Mouse (Mus musculus) urinary bladder, postnatal 36 days (tissue): ENCODE data around the gene Zcchc2.

Experiments
- DNase-seq, 2 experiments: peaks; one replicate each; pipeline ENCODE4 v3.0.0; 2022; ENCODE audit warnings: low spot score in 2 of 2, mixed read lengths in 1 of 2

Gene Zcchc2

DNA sequence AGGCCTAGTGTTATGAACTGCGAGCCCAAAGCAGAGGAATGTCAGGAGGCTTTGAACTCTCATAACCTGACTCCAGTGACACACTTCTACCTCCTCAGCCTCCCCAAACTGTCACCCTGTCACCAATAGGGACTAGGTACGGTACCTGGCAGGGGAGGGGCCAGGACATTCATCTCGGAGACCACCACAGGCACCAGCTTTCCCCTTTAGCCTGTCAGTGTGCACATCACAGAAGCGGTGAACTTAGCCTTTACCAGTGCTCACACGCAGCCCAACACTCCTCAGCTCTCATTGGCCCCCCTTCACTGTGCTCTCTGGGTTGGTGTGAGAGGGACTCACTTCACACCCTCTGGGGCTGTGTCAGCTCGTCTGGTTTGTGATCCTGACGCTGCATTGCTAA, 44.6 kb downstream of the Zcchc2 start:
- no peak for DNase-seq

DNA sequence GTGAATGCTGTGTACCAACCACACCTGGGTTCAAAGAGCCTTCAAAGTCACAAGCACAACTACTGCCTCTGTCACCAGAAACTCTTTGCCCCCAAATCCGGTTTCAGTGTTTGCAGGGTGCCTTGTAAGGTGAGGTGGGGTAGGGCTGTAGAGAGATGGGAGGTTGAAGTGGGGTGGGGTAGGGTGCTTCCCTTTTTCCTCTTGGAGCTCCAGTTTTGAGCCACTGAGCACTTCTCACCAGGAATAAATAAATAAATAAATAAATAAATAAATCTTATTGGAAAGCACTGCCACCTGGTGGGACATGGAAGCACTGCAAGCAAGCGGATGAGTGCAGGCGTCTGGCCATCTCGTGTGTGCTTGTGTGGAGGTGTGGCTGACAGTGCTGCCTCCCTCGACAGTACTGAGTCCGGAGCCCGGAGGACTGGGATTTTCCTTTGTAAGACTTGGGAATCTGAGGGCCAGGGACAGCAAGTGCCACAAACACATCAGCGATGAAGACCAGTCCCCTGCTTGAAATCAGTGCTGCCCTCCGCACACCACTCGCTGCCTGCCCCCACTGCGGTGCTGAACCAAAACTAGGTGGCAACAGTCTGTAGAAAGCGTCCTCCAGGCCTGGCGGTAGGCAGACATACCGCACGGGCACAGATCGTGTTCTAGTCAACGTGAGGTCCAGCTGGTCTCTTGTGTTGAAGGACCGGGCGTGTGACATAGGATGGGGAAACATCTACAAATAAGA, 46.8 kb downstream of the Zcchc2 start:
- DNase-seq: peak; percentile 45 to 47

- no peak for DNase-seq
These were observed 49.1 kb downstream of the Zcchc2 start for GRCm38 (mm10) chr1:106039326-106039725.

- no peak for DNase-seq
These were observed 50.1 kb downstream of the Zcchc2 start for GRCm38 (mm10) chr1:106040271-106040670.

DNA sequence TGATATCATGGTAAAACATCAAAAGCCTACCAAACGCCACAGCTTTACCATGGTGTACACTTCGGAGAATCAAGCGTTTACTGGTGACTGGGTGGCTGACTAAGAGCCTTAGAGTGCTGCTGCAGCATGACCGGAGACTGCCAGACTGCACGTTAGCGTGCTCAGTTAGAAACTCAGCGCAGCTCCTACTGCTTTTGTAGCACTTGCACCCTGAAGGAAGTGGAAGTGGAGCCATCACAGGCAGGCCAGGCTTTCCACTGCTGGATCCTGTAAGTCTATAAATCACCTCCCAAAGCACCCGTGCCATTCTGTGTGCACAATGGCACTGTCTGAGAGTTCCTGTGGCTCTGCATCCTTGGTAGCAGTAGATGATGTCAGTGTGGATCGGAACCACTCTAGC, 52.0 kb downstream of the Zcchc2 start:
- no peak for DNase-seq

- no peak for DNase-seq
These were observed 53.0 kb downstream of the Zcchc2 start for GRCm38 (mm10) chr1:106043053-106043820.

GRCm38 (mm10) chr1:106049036-106049435, 58.8 kb downstream of the Zcchc2 start:
- DNase-seq: no peak

DNA sequence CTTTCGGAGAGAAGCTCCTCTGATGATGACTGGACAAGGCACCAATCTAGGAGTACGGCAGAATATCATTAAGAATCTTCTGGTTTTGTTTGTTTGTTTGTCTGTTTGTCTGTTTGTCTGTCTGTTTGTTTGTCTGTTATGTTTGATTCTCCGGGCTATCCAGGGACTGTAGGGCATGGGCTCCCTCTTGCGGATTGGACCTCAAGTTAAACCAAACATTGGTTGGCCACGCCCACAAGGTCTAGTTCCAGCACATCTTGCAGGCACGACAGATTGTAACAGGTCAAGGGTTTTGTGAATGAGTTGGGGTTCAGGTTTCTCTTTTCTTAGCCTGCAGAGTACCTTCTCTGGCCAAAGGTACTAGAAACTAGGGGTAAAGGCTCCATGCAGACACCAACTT, 64.8 kb downstream of the Zcchc2 start:
- no peak for DNase-seq

GRCm38 (mm10) chr1:106058355-106058754, 68.1 kb downstream of the Zcchc2 start:
- DNase-seq: no peak

DNA sequence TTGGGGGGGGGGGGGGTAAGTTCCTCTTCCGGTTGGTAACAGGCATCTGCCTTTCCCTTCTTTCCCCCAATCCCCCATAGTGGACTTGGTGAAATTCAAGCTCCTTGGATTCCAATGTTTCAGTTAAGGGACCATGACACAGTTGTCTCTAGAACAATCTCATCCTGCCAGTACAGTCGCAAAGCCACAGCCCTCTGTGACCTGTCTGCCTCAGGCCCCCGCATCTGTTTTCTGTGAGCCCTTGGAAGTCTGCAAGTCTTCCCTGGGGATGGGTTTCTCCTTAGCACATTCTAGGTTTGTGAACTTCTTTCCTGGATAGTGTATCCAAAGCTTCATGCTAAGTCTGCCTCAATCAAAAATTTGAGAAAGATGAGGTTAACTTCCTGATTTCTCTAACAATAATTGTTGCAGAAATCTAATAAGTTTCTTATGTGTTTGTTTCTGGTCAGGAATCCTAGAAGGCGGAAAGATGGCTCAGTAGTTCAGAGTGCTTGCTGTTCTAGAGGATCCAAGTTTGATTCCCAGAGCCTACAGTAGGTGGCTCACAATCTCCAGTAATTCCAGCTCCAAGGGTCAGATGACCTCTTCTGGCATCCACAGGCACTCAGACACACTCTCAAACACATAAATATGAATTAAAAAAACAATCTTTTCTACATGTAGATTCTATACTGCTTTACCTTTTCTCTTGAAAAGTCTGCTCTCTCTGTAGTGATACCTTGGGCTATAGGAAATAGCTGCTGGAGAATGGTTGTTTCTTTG, 69.5 kb downstream of the Zcchc2 start:
- DNase-seq: no peak

- no peak for DNase-seq
These were observed 71.1 kb downstream of the Zcchc2 start for GRCm38 (mm10) chr1:106061185-106061910.

GRCm38 (mm10) chr1:106062891-106063590, 72.8 kb downstream of the Zcchc2 start:
- no peak for DNase-seq

- DNase-seq: no peak
These were observed 73.5 kb downstream of the Zcchc2 start for GRCm38 (mm10) chr1:106063591-106064170.

GRCm38 (mm10) chr1:106064291-106064690, 74.1 kb downstream of the Zcchc2 start:
- DNase-seq: no peak

- DNase-seq: no peak
These were observed 74.5 kb downstream of the Zcchc2 start for GRCm38 (mm10) chr1:106064711-106065110.

DNA sequence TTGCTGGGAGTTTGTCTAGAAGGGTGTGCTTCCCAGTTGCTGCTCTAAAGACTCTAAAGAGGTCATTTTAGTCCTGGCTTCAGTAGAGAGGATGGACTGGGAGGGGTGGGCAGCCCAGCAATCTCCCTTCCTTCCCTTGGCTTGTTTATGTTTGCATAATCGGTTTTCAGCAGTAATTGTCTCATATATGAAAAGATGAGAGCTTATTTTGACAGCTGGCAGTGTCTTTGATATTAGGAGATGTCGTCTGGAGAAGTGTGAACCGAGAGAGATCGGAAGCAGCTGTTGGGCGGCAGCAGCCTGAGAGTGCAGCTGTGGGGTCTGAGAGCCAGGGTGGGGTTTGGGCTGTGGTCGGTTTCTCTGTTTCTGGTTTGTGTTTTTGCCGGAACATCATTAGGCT, 75.5 kb downstream of the Zcchc2 start:
- no peak for DNase-seq

- DNase-seq: no peak
These were observed 77.1 kb downstream of the Zcchc2 start for GRCm38 (mm10) chr1:106067306-106067705.

- no peak for DNase-seq
These were observed 79.8 kb downstream of the Zcchc2 start for GRCm38 (mm10) chr1:106069867-106070543.

GRCm38 (mm10) chr1:106070814-106071213, 80.6 kb downstream of the Zcchc2 start:
- no peak for DNase-seq
